Mouse (Mus musculus) myocyte (in vitro differentiated cells): ENCODE results near the gene Slc7a14. TPM values are rescaled to one million over a fixed set of nuclear protein-coding genes. Genes with fewer than 3 reads are reported as not detected.
A peak's percentile ranks its signal among the peaks of the same experiment; 100 is the strongest.

ENCODE experiments used
- H3K27me3 ChIP-seq: one replicate; pipeline ENCODE4 v1.6.1; 2011; ENCODE audit not compliant: control insufficient read depth, insufficient read depth, insufficient read length
- H3K36me3 ChIP-seq: one replicate; pipeline ENCODE4 v1.6.1; 2011; ENCODE audit not compliant: control insufficient read depth, insufficient read depth
- H3K4me2 ChIP-seq: one replicate; pipeline ENCODE4 v1.6.1; 2011; ENCODE audit warnings: low read depth, control low read depth
- H3K4me3 ChIP-seq: one replicate; pipeline ENCODE4 v1.5.1; 2011; ENCODE audit warnings: mild to moderate bottlenecking, control low read depth, moderate library complexity
- H3K79me2 ChIP-seq: one replicate; pipeline ENCODE4 v1.6.1; 2011; ENCODE audit not compliant: control insufficient read depth, insufficient read depth
- H3ac ChIP-seq: one replicate; pipeline ENCODE4 v1.6.1; 2011; ENCODE audit not compliant: control insufficient read depth, insufficient read length
- CEBPB ChIP-seq: IDR thresholded peaks from 2 replicates; pipeline ENCODE4 v1.6.1; 2011; ENCODE audit warnings: mild to moderate bottlenecking, moderate library complexity; ENCODE audit not compliant: poor library complexity, insufficient read depth, severe bottlenecking
- E2F4 ChIP-seq: IDR thresholded peaks from one replicate; pipeline ENCODE4 v1.6.1; 2011; ENCODE audit warnings: mild to moderate bottlenecking, control low read depth, moderate library complexity; ENCODE audit not compliant: insufficient read depth
- MAX ChIP-seq: IDR thresholded peaks from one replicate; pipeline ENCODE4 v1.6.1; 2011; ENCODE audit warnings: low read depth, mild to moderate bottlenecking, control low read depth
- MYOD1 ChIP-seq, 3 experiments: IDR thresholded peaks; one replicate each; pipeline ENCODE4 v1.6.1; 2011; ENCODE audit warnings: control low read depth in 2 of 3, low read depth in 2 of 3, mild to moderate bottlenecking in 2 of 3, moderate library complexity in 1 of 3; ENCODE audit not compliant: insufficient read length in 2 of 3, control insufficient read depth in 1 of 3
- MYOG ChIP-seq, 3 experiments: IDR thresholded peaks; one replicate each; pipeline ENCODE4 v1.6.1; 2011; ENCODE audit warnings: control low read depth in 2 of 3, low read depth in 2 of 3, mild to moderate bottlenecking in 2 of 3; ENCODE audit not compliant: insufficient read length in 2 of 3, control insufficient read depth in 1 of 3, insufficient read depth in 1 of 3
- POLR2A ChIP-seq: IDR thresholded peaks from one replicate; pipeline ENCODE4 v1.6.1; 2011; ENCODE audit warnings: low read depth, mild to moderate bottlenecking, control low read depth, moderate library complexity; ENCODE audit not compliant: insufficient read length
- POLR2AphosphoS2 ChIP-seq: IDR thresholded peaks from one replicate; pipeline ENCODE4 v1.6.1; 2011; ENCODE audit warnings: low read depth, control low read depth; ENCODE audit not compliant: insufficient read length
- REST ChIP-seq: IDR thresholded peaks from one replicate; pipeline ENCODE4 v1.6.1; 2011; ENCODE audit warnings: mild to moderate bottlenecking, control low read depth, moderate library complexity; ENCODE audit not compliant: insufficient read depth, insufficient read length
- SRF ChIP-seq: IDR thresholded peaks from one replicate; pipeline ENCODE4 v1.6.1; 2011; ENCODE audit warnings: low read depth; ENCODE audit not compliant: control insufficient read depth, insufficient read length
- TCF12 ChIP-seq: IDR thresholded peaks from one replicate; pipeline ENCODE4 v1.6.1; 2011; ENCODE audit warnings: mild to moderate bottlenecking, control low read depth; ENCODE audit not compliant: poor library complexity, insufficient read depth, severe bottlenecking
- TCF3 ChIP-seq: IDR thresholded peaks from one replicate; pipeline ENCODE4 v1.6.1; 2011; ENCODE audit warnings: low read depth, control low read depth; ENCODE audit not compliant: insufficient read length
- USF1 ChIP-seq: IDR thresholded peaks from one replicate; pipeline ENCODE4 v1.6.1; 2011; ENCODE audit warnings: low read depth, mild to moderate bottlenecking, control low read depth, moderate library complexity
- polyA plus RNA-seq: library from polyadenylated mRNA; unstranded; fragments of >200 nt; fragmentation: generic; extraction: Trizol; gene quantifications from one replicate; pipeline ENCODE4 v1.2.1, GENCODE M21; 2012; ENCODE audit warnings: missing spikeins

The Slc7a14 gene
- polyA plus RNA-seq, 1 experiment, result not detected

DNA sequence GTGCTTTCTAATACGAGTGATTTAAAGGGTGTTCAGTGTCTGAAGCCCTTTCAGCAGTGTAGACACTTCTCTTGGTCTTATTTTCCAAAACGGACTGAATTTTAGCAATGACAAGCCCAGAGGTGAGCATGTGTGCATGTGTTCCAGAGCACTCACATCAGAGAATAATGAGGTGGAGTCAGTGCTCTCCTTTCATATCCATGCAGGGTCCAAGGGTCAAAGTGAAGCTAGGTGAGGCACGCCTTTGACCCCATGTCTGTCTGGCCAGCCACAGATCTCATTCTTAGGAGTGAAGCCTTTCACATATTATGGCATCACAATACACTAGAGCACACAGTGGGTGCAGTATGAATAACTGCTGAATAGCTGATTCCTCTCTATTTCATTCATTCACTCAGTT is 105.0 kb downstream of the Slc7a14 start:
- Histone ChIP-seq H3ac (no peak overlapping the region), H3K79me2 (no peaks in the 10 kb centered on the region), H3K27me3 (peaks cover 7% of the 10 kb centered on the region), H3K4me2 (no peak overlapping the region), H3K36me3 (no peaks in the 10 kb centered on the region), H3K4me3 (no peak overlapping the region)
- TF ChIP-seq TCF3, result no peak
- TF ChIP-seq USF1, result no peak
- no peak for TF ChIP-seq MYOD1 (IDR thresholded peaks at IDR 0.05; ENCODE audit: control insufficient read depth in 1 of 3, insufficient read length in 2 of 3, low read depth in 2 of 3)
- TF ChIP-seq CEBPB, result no peak
- no peak for TF ChIP-seq POLR2AphosphoS2
- no peak for TF ChIP-seq POLR2A
- no peak for TF ChIP-seq MAX

- H3K79me2 ChIP-seq, result no peaks in the 10 kb centered on the region
- H3K4me3 ChIP-seq, result no peak overlapping the region
- H3K36me3 ChIP-seq, result no peaks in the 10 kb centered on the region
- H3ac ChIP-seq, result no peak overlapping the region
- TF ChIP-seq MAX, result no peak
- TF ChIP-seq TCF3, result no peak
- no peak for TF ChIP-seq TCF12
- TF ChIP-seq POLR2AphosphoS2, result no peak
- no peak for TF ChIP-seq USF1
- TF ChIP-seq POLR2A, result no peak
- TF ChIP-seq MYOD1 (IDR thresholded peaks at IDR 0.05; ENCODE audit: control insufficient read depth in 1 of 3, insufficient read length in 2 of 3, low read depth in 2 of 3), result no peak
- no peak for TF ChIP-seq MYOG (IDR thresholded peaks at IDR 0.05; ENCODE audit: control insufficient read depth in 1 of 3, insufficient read depth in 1 of 3, insufficient read length in 2 of 3, low read depth in 2 of 3)
- TF ChIP-seq CEBPB, result no peak
- no peak for TF ChIP-seq SRF
- TF ChIP-seq REST, result no peak
- TF ChIP-seq E2F4, result no peak
- H3K27me3 ChIP-seq, result peaks cover 7% of the 10 kb centered on the region
- H3K4me2 ChIP-seq, result no peak overlapping the region
These were observed 106.2 kb downstream of the Slc7a14 start for GRCm38 (mm10) chr3:31203947-31204346.

DNA sequence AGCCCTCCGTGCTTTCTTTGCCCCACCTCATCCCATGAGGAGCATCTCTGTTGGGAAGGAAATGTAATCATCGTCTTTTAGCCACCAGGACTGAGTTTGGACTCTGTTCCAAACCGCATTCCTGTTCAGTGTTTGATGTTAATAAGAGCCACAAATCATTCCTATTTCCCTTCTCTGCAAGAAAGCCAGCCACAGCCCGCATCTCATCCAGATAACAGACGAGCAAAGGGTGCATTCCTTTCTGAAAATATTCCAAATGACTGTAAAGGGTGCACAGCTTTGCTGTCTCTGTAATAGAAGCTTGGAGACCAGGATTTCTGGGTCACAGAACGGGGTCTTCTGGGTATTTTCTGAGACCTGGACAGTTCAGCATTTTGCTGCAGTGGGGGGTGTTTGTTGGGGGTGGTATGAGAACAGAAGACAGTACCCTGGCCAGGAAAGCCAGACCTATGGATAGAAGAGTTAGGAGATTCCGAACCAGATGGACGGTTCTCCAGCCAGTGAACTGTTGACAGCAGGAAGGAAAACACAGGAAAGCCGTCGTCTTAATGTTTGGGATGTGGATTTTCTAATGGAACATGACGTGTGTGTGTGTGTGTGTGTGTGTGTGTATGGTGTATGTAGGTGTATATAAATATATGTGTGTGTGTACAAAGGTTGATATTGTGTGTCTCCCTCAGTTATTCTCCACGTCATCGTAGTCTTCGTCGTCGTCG is 110.9 kb downstream of the Slc7a14 start:
- no peak overlapping the region for H3ac ChIP-seq
- TF ChIP-seq E2F4 (no peak), MYOG (IDR thresholded peaks at IDR 0.05; ENCODE audit: control insufficient read depth in 1 of 3, insufficient read depth in 1 of 3, insufficient read length in 2 of 3, low read depth in 2 of 3) (no peak), SRF (no peak), USF1 (no peak), CEBPB (no peak), MYOD1 (IDR thresholded peaks at IDR 0.05; ENCODE audit: control insufficient read depth in 1 of 3, insufficient read length in 2 of 3, low read depth in 2 of 3) (no peak), POLR2AphosphoS2 (no peak), TCF12 (no peak), TCF3 (no peak), POLR2A (no peak), REST (no peak), MAX (no peak)
- H3K36me3 ChIP-seq, result no peaks in the 10 kb centered on the region
- H3K4me3 ChIP-seq, result no peak overlapping the region
- H3K4me2 ChIP-seq, result no peak overlapping the region
- peaks cover 10% of the 10 kb centered on the region for H3K27me3 ChIP-seq
- no peaks in the 10 kb centered on the region for H3K79me2 ChIP-seq

- H3K36me3 ChIP-seq, result no peaks in the 10 kb centered on the region
- H3K4me3 ChIP-seq, result no peak overlapping the region
- H3K27me3 ChIP-seq, result peaks cover 3% of the 10 kb centered on the region
- H3K79me2 ChIP-seq, result no peaks in the 10 kb centered on the region
- no peak overlapping the region for H3ac ChIP-seq
- TF ChIP-seq SRF (no peak), CEBPB (no peak), USF1 (no peak), POLR2AphosphoS2 (no peak), TCF3 (no peak), POLR2A (no peak), TCF12 (no peak), MYOG (IDR thresholded peaks at IDR 0.05; ENCODE audit: control insufficient read depth in 1 of 3, insufficient read depth in 1 of 3, insufficient read length in 2 of 3, low read depth in 2 of 3) (no peak), MAX (no peak), MYOD1 (IDR thresholded peaks at IDR 0.05; ENCODE audit: control insufficient read depth in 1 of 3, insufficient read length in 2 of 3, low read depth in 2 of 3) (no peak), E2F4 (no peak)
- H3K4me2 ChIP-seq, result peak overlapping the region; percentile 35
These were observed 118.8 kb downstream of the Slc7a14 start for GRCm38 (mm10) chr3:31191402-31191801.
